Comparison of ENCODE assay signal across 20 mouse cellular contexts in genomic region chr5:121444870-121445269, GRCm38 (mm10). TPM values are rescaled to one million over a fixed set of nuclear protein-coding genes. Genes with fewer than 3 reads are reported as not detected.
"Had no signal": no experiment of that assay in that cellular context is flagged by ENCODE, and none has a peak within 500 bp of the region (broad histone marks: within the 10 kb centered on the region; RNA-seq: fewer than 3 reads in every experiment).

No protein-coding gene starts in this region.

- H3K9me3 ChIP-seq: neural tube, embryonic 13.5 days; neural tube, embryonic 15.5 days; stomach, embryonic 15.5 days had no signal

- H3K4me1 ChIP-seq: stomach, embryonic 15.5 days had no signal

- H3K9ac ChIP-seq: neural tube, embryonic 13.5 days; neural tube, embryonic 15.5 days; stomach, embryonic 15.5 days had no signal

- H3K27ac ChIP-seq: neural tube, embryonic 13.5 days; neural tube, embryonic 15.5 days; stomach, embryonic 15.5 days; stomach, postnatal 0 days had no signal

- DNase-seq: retina, postnatal 1 day; right cerebral cortex, adult 18-20 months; right cerebral cortex, postnatal 14 days; right cerebral cortex, postnatal 25 days; right cerebral cortex, postnatal 4 days; spleen, adult 18-20 months; thymus, adult 18-20 months; thymus, adult 2 months; thymus, postnatal 14 days; thymus, postnatal 25 days; thymus, postnatal 36 days; thymus, postnatal 4 days had no signal

- H3K4me2 ChIP-seq: neural tube, embryonic 13.5 days; neural tube, embryonic 15.5 days; stomach, embryonic 15.5 days had no signal

- H3K4me3 ChIP-seq: neural tube, embryonic 13.5 days; neural tube, embryonic 15.5 days; stomach, embryonic 15.5 days had no signal

- H3K27me3 ChIP-seq: neural tube, embryonic 13.5 days; neural tube, embryonic 15.5 days; stomach, embryonic 15.5 days had no signal

RNA-seq across cellular contexts. Expression of gene Adam1b, which starts 58.4 kb away (rescaled TPM):
- total RNA-seq: neutrophil, adult 5-6 weeks had no signal
- polyA plus RNA-seq: neural tube, embryonic 13.5 days; neural tube, embryonic 14.5 days; neural tube, embryonic 15.5 days; small intestine, adult 2 months; stomach, postnatal 0 days; thymus, adult 2 months; urinary bladder, adult 2 months had no signal
